Mouse (Mus musculus) neural tube, embryonic 12.5 days (tissue): ENCODE measurements around the gene Galnt14. TPM values are rescaled to one million over a fixed set of nuclear protein-coding genes. Genes with fewer than 3 reads are reported as not detected.
A peak's percentile ranks its signal among the peaks of the same experiment; 100 is the strongest.

Source experiments
- ATAC-seq: fragments of 200-750 bp; cut with Nextera tagmentation; 2 replicates; pipeline ENCODE4 v1.8.0; 2017; ENCODE audit warnings: low read depth, mild to moderate bottlenecking, moderate TSS enrichment, moderate library complexity; ENCODE audit not compliant: low FRiP score
- H3K27ac ChIP-seq: fragments of 300-500 bp; sonication (generic); 2 replicates; pipeline ENCODE4 v1.5.1; 2016
- H3K27me3 ChIP-seq: fragments of 300-500 bp; sonication (generic); replicated peaks from 2 replicates; pipeline ENCODE4 v1.6.1; 2016; ENCODE audit warnings: mild to moderate bottlenecking
- H3K36me3 ChIP-seq: fragments of 300-500 bp; sonication (generic); 2 replicates; pipeline ENCODE4 v1.6.1; 2016; ENCODE audit warnings: mild to moderate bottlenecking
- H3K4me1 ChIP-seq: fragments of 300-500 bp; sonication (generic); 2 replicates; pipeline ENCODE4 v1.6.1; 2016
- H3K4me2 ChIP-seq: fragments of 300-500 bp; sonication (generic); replicated peaks from 2 replicates; pipeline ENCODE4 v1.6.1; 2016; ENCODE audit warnings: mild to moderate bottlenecking
- H3K4me3 ChIP-seq: fragments of 300-500 bp; sonication (generic); 2 replicates; pipeline ENCODE4 v1.5.1; 2016
- H3K9ac ChIP-seq: fragments of 300-500 bp; sonication (generic); 2 replicates; pipeline ENCODE4 v1.6.1; 2016; ENCODE audit warnings: mild to moderate bottlenecking
- H3K9me3 ChIP-seq: fragments of 300-500 bp; sonication (generic); 2 replicates; pipeline ENCODE4 v1.6.1; 2016; ENCODE audit warnings: mild to moderate bottlenecking
- WGBS: fragments of 180-500 bp; shearing (Covaris S2); methylation state at CpG from one replicate; pipeline ENCODE4 v1.1.7; 2016; 5-methylcytosine and 5-hydroxymethylcytosine counted together
- polyA plus RNA-seq: library from polyadenylated mRNA; unstranded; fragments of >200 nt; fragmentation: Nextera tagmentation; extraction: Ambion mirVana; gene quantifications from 2 replicates; pipeline ENCODE4 v1.2.1, GENCODE M21; 2016

The Galnt14 gene
- polyA plus RNA-seq, 1 experiment from 2014 or later: 14.5 TPM

DNA sequence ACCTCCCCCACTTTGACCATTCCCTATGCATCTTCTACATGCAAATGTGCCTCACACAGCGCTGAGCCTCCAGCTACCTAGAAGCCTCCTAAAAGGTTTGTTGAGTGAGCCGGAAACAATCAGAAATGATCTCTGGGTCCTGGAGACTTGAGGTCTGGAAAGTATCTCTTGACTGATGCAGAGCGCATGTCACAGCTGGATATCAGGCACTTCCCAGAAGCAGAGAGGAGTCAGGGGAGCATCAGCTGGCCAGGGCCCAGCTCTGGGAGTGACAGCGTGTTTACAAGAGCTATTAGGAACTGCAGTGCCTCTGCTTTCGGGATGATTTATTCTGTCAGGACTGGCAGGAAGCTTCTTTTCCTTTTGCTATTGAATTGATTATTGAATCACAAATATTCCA, 56.0 kb downstream of the Galnt14 start:
- Histone ChIP-seq H3K4me3 (no peak overlapping the region), H3K4me2 (no peak overlapping the region), H3K9ac (no peak overlapping the region), H3K27ac (no peak overlapping the region), H3K36me3 (no peaks in the 10 kb centered on the region), H3K4me1 (no peaks in the 10 kb centered on the region), H3K9me3 (no peaks in the 10 kb centered on the region), H3K27me3 (no peaks in the 10 kb centered on the region)
- ATAC-seq: no peak
- WGBS: 61% methylated on average over 5 of the region's 5 CpGs

DNA sequence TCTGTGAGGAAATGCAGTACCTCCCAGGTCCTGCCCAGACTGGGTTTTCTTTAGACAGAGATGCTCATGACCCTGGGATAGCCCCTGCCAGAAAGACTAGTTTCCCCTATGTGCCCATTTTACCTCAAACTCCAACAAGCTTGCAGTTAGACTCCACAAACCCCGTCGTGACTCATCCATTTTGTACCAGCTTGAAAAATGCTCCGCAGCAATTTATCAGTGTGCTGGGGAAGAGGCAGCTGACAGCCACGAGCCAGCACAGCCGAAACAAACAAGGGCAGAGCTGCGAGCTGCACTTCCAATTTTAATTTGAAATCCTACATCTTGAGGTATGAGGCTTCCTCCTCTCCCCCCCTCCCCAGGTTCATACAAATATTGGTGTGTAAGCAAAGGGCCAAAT, 60.9 kb downstream of the Galnt14 start:
- 68% methylated on average over 6 of the region's 6 CpGs for WGBS
- Histone ChIP-seq H3K4me2 (no peak overlapping the region), H3K9ac (no peak overlapping the region), H3K4me3 (no peak overlapping the region), H3K27ac (no peak overlapping the region), H3K27me3 (no peaks in the 10 kb centered on the region), H3K9me3 (no peaks in the 10 kb centered on the region), H3K4me1 (no peaks in the 10 kb centered on the region), H3K36me3 (no peaks in the 10 kb centered on the region)
- ATAC-seq: no peak

DNA sequence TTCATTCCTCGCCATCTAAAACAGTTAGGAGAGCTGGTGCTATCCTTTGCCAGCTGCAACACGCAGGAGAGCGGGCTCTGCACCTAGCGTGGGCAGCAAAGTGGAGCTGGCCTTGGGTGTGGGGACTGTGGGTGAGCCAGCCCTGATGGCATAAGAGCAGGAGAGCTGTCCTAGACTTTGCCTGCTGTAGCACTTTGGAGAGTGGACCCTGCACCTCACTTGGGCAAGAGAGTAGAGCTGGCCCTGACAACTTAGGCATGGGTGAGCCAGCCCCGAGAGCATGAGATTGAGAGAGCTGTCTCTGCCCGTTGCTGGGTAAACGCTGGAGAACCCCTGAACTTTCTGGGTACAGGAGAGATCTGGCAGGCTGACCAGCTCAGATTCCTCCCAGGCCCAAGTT, 68.6 kb downstream of the Galnt14 start:
- Histone ChIP-seq H3K27ac (no peak overlapping the region), H3K4me2 (no peak overlapping the region), H3K9ac (no peak overlapping the region), H3K4me1 (peaks cover 12% of the 10 kb centered on the region; the same call in 1 of the 2 replicates), H3K36me3 (no peaks in the 10 kb centered on the region), H3K9me3 (no peaks in the 10 kb centered on the region), H3K27me3 (no peaks in the 10 kb centered on the region), H3K4me3 (no peak overlapping the region)
- WGBS: 94% methylated on average over 7 of the region's 7 CpGs
- ATAC-seq: no peak

DNA sequence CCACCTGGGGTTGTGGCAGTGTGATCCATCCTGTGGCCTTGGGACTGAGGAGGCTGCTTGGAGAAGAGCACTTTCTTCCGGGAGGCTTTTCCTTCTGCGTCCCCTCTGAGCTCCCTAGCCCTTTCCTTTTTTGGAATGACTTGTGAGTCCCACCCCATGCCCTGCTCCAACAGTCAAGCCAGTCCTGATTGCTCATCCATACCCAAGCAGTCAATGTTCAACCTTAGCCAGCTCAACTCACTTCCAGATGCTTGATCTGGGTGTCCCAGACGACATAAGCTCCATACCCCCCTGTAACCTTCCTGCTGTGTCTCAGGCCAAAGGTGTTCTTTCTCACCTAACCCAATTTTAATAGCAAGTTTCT, 70.2 kb downstream of the Galnt14 start:
- no peak overlapping the region for H3K4me2 ChIP-seq
- no peak overlapping the region for H3K4me3 ChIP-seq
- ATAC-seq: no peak
- WGBS: 63% methylated on average over 3 of the region's 3 CpGs
- H3K27ac ChIP-seq: no peak overlapping the region
- no peaks in the 10 kb centered on the region for H3K27me3 ChIP-seq
- H3K4me1 ChIP-seq: peaks cover 12% of the 10 kb centered on the region; the same call in 1 of the 2 replicates
- no peaks in the 10 kb centered on the region for H3K36me3 ChIP-seq
- H3K9ac ChIP-seq: no peak overlapping the region
- H3K9me3 ChIP-seq: no peaks in the 10 kb centered on the region

DNA sequence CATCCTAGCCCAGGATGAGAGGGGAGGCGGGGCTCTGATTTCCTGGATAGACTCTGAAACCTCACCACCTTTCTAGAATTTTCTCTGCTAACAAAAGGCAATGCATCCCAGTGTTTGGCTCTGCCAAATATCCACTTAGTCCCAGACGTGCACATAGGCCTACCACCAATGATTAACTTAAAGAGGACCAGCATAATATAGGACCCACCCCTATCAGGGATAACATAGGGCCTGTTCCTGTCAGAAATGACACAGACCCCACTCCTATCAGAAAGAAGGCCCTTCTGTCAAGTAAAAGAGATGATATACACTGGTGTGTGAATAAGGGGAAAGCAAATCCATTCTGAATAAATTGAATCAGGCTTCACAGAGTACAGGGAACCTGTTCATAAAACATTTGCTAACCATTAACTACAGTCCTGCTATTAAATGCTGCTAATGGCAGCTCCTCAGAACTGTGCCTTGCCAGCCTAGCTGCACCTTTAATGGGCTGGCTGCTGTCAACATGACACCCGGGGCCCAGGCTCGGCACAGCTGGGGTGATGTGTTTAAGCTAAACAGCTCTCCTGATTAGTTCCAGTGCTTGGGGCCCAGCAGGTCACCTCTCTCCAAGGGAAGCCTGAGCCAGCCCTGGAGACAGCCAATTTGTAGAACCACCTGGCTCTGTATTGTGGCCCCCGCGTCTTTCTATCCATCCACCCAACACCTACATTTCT, 70.7 kb downstream of the Galnt14 start:
- no peaks in the 10 kb centered on the region for H3K9me3 ChIP-seq
- H3K36me3 ChIP-seq: no peaks in the 10 kb centered on the region
- ATAC-seq: peak; percentile 59
- H3K4me2 ChIP-seq: no peak overlapping the region
- no peak overlapping the region for H3K9ac ChIP-seq
- WGBS: 25% methylated on average over 6 of the region's 6 CpGs
- no peak overlapping the region for H3K4me3 ChIP-seq
- no peaks in the 10 kb centered on the region for H3K27me3 ChIP-seq
- no peak overlapping the region for H3K27ac ChIP-seq
- peaks cover 12% of the 10 kb centered on the region; the same call in 1 of the 2 replicates for H3K4me1 ChIP-seq

DNA sequence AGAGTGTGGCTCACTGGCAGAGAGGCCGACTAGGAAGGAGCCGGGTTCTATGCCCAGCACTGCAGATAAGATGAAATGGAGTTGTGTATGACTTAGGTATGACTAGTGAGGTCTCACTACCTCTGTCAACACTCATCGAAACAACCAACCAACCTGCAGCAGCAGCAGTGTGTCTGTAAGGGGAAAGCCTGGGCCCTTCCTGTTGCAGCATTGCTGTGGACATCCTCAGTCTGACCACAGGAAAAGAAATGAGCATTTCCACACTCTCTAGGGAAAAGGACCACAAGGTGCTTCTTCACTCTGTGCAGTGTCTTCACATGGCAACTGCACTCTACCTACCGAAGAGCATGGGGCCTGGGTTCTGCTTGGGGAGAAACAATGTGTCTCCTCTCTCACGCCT, 73.3 kb downstream of the Galnt14 start:
- Histone ChIP-seq H3K4me3 (no peak overlapping the region), H3K27ac (no peak overlapping the region), H3K4me1 (peaks cover 7% of the 10 kb centered on the region; the same call in 1 of the 2 replicates), H3K27me3 (no peaks in the 10 kb centered on the region), H3K36me3 (no peaks in the 10 kb centered on the region), H3K4me2 (no peak overlapping the region), H3K9me3 (no peaks in the 10 kb centered on the region), H3K9ac (no peak overlapping the region)
- WGBS: 88% methylated on average over 5 of the region's 5 CpGs
- ATAC-seq: no peak

DNA sequence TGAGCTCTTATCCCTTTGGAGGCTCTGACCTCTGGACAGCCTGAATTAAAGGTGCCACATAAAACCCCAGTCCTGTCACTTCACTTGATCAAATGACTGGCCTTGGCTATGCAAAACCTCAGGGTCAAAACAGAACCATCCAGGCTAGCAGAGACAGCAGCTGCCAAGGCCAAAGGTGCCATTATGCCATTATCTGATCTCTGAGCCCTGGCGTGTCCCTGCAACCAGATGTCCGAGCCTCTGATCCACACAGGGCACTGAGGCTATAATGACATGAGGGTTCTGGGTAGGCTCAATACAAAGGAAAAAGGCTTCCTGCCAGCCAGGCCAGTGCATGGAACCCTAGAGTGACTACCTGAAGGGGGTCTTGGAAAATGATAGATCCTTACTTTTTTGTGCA, 75.4 kb downstream of the Galnt14 start:
- WGBS: 53% methylated on average over 2 of the region's 2 CpGs
- no peaks in the 10 kb centered on the region for H3K36me3 ChIP-seq
- no peak for ATAC-seq
- no peak overlapping the region for H3K4me2 ChIP-seq
- peaks cover 5% of the 10 kb centered on the region; the same call in 1 of the 2 replicates for H3K4me1 ChIP-seq
- H3K9me3 ChIP-seq: no peaks in the 10 kb centered on the region
- H3K27ac ChIP-seq: no peak overlapping the region
- no peak overlapping the region for H3K9ac ChIP-seq
- no peaks in the 10 kb centered on the region for H3K27me3 ChIP-seq
- H3K4me3 ChIP-seq: no peak overlapping the region

DNA sequence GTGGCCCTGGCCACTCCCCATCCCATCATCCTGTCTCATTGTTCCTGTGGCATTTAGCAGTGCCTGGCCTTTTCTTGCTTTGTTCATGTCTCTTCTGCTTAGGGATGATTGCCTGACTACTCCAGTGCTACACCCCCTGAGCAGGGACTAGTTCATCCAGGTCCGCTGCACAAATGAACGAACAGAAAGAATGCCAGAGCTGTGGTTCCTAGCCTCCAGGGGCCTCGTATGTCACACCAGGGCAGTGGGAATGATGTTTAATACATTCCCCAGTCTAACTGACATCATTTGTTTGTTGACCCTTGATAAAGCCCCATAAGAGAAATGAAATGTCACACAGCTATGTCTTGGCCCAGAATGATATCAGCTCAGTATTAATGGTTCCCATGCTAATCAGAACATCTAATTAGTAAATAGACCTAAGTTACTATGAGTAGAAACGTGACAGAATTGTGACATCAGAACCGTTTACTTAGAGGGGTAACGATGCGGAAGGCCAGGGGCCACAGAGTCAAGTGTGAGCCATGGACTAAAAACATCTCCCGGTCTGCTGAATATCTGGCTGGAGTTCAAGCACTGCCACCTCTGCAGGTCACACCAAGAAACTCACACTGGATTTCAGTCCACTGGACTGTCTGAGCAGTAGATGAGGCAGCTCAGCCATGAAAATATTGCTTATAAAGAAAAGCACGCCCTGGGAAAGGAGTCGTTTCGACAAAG, 76.1 kb downstream of the Galnt14 start:
- Histone ChIP-seq H3K9me3 (no peaks in the 10 kb centered on the region), H3K27ac (no peak overlapping the region), H3K4me2 (no peak overlapping the region), H3K36me3 (no peaks in the 10 kb centered on the region), H3K9ac (no peak overlapping the region), H3K4me1 (no peaks in the 10 kb centered on the region), H3K27me3 (no peaks in the 10 kb centered on the region), H3K4me3 (no peak overlapping the region)
- no peak for ATAC-seq
- 53% methylated on average over 11 of the region's 11 CpGs for WGBS

DNA sequence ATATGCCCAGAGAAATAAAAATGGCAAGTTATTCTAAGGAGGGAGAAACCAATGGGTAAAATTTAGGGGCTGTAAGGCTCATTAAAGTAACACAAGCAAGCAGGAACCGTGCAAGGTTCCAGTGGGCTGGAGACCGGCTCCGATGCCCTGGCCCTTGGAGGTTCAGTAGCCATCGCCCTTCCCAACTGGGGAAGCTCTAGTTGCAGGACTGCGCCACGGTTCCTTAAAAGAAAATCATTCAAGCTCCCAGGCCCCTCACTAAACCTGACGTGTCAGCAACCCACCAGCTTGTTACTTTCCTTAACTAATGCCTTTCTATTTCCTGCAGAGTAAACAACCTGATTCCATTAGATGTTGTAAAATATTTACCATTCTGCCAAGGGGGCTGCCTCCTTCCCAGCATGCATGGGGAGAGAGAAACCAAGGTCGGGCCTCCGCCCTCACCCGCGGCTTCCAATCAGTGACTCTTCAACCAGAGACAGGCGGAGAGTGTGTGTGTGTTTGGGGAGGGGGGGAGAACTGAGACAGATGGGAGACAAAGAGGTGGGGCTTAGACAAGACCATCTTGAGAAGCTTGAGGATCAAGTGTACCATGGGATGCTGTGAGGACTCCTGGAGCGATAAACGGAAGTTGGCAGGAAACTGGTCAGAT, 81.9 kb downstream of the Galnt14 start:
- Histone ChIP-seq H3K27ac (no peak overlapping the region), H3K9ac (no peak overlapping the region), H3K4me1 (no peaks in the 10 kb centered on the region), H3K4me2 (no peak overlapping the region), H3K9me3 (no peaks in the 10 kb centered on the region), H3K27me3 (no peaks in the 10 kb centered on the region), H3K36me3 (no peaks in the 10 kb centered on the region), H3K4me3 (no peak overlapping the region)
- 90% methylated on average over 14 of the region's 14 CpGs for WGBS
- no peak for ATAC-seq

DNA sequence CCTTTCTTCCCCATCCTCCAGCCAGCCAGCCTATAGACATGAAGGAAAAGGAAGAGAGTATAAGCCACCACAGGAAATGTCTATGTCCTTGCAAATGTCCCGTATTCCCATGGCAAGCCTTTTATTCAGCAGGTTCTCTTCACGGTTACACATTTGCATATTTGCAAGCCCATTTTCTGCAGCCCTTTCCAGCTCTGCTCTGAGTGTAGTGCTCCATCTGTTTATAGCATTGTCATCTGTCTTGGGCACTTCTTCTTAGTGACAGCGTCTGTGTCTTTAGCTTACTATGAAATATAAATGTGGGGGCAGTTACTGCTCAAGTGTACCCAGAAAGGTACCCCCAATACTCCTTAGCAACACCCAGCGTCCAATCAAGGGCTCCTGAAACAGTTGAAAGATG, 83.3 kb downstream of the Galnt14 start:
- H3K4me1 ChIP-seq: no peaks in the 10 kb centered on the region
- no peak overlapping the region for H3K4me3 ChIP-seq
- no peaks in the 10 kb centered on the region for H3K36me3 ChIP-seq
- no peak for ATAC-seq
- WGBS: 81% methylated on average over 4 of the region's 4 CpGs
- no peak overlapping the region for H3K27ac ChIP-seq
- no peak overlapping the region for H3K9ac ChIP-seq
- H3K4me2 ChIP-seq: no peak overlapping the region
- no peaks in the 10 kb centered on the region for H3K9me3 ChIP-seq
- H3K27me3 ChIP-seq: no peaks in the 10 kb centered on the region

DNA sequence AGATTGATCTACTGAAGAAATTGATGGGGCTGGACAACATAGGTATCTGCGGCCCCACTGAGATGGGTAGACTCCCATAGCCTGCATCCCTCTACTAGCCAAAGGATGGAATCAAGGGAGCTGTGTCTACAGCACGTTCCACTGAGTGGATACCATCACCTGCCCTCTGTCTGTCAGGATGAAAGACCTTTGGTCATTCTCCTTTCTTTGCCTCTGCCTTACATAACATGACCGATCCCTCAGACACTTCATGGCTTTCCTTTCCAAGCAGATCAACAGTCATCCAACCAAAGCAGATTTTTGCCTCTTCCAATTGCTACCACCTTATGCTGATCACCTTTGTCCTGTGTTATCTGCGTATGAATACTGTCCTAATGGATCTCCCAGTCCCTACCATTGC, 90.2 kb downstream of the Galnt14 start:
- no peak for ATAC-seq
- H3K4me2 ChIP-seq: no peak overlapping the region
- no peaks in the 10 kb centered on the region for H3K9me3 ChIP-seq
- no peak overlapping the region for H3K9ac ChIP-seq
- no peaks in the 10 kb centered on the region for H3K36me3 ChIP-seq
- no peak overlapping the region for H3K4me3 ChIP-seq
- no peak overlapping the region for H3K27ac ChIP-seq
- WGBS: 92% methylated on average over 4 of the region's 4 CpGs
- H3K27me3 ChIP-seq: no peaks in the 10 kb centered on the region
- H3K4me1 ChIP-seq: no peaks in the 10 kb centered on the region

DNA sequence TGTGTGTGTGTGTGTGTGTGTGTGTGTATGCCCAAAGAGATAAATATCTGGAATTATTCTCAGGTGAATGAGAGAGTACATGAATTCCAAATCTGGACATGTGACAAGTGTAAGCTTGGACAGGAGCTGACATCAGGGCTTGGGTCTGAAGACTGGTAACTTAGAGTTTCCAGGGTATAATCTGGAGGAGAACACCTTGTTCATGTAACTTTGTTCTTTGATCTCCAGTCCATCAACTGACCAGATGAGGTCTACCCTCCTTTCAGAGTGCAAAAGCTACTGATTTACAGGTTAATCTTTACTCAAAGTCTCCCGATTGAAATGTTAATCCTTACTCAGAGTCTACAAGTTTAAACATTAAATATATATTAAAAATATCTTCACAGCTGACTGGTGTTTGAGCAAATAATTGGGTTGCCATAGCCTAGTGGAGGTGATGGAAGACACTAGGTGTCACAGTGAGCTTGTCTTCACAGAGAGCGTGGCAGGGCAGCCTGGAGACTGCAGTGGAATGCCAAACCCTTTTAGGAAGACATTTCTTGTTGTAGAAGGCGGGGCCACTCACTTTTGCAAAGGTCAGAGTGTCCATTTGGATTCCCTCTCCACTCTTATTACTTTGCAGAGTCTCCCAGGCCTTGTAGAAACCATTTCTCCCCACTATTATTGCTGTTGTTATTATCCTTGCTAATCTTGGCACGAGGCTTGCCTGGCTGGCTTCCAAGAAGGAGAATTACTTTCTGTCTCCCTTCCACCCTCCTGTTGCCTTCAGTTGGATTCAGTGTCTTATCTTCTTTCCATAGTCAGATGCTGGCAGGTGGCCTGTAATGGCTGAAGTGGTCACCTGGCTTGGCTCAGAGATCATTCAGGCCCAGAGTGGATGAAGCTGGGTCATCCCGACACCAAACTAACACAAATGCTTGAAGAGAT, 107.4 kb downstream of the Galnt14 start:
- no peak overlapping the region for H3K27ac ChIP-seq
- ATAC-seq: no peak
- H3K4me2 ChIP-seq: no peak overlapping the region
- no peaks in the 10 kb centered on the region for H3K9me3 ChIP-seq
- no peaks in the 10 kb centered on the region for H3K4me1 ChIP-seq
- 78% methylated on average over 5 of the region's 5 CpGs for WGBS
- H3K27me3 ChIP-seq: no peaks in the 10 kb centered on the region
- H3K36me3 ChIP-seq: no peaks in the 10 kb centered on the region
- no peak overlapping the region for H3K4me3 ChIP-seq
- H3K9ac ChIP-seq: no peak overlapping the region
